Mouse (Mus musculus) erythroblast, embryonic 14.5 days (primary cell): ENCODE data around the gene H13. TPM values are rescaled to one million over a fixed set of nuclear protein-coding genes. Genes with fewer than 3 reads are reported as not detected.

Source experiments
- H3K27me3 ChIP-seq: 2 replicates; pipeline ENCODE4 v1.6.1; 2012; ENCODE audit warnings: inconsistent platforms; ENCODE audit not compliant: control insufficient read depth
- H3K36me3 ChIP-seq: 2 replicates; pipeline ENCODE4 v1.6.1; 2012; ENCODE audit warnings: mild to moderate bottlenecking, inconsistent platforms; ENCODE audit not compliant: control insufficient read depth
- H3K4me1 ChIP-seq: 2 replicates; pipeline ENCODE4 v1.6.1; 2012; ENCODE audit warnings: inconsistent platforms; ENCODE audit not compliant: control insufficient read depth
- H3K4me3 ChIP-seq: replicated peaks from 2 replicates; pipeline ENCODE3; 2012; ENCODE audit warnings: moderate library complexity, mild to moderate bottlenecking, inconsistent platforms
- H3K9me3 ChIP-seq: 2 replicates; pipeline ENCODE4 v1.6.1; 2012; ENCODE audit warnings: low read length, inconsistent platforms, mixed read lengths; ENCODE audit not compliant: control insufficient read depth
- GATA1 ChIP-seq: IDR thresholded peaks from 2 replicates; pipeline ENCODE4 v1.6.1; 2012; ENCODE audit warnings: low read length, inconsistent platforms, mixed read lengths
- TAL1 ChIP-seq: IDR thresholded peaks from 3 replicates; pipeline ENCODE4 v1.6.1; 2012; ENCODE audit warnings: low read length, inconsistent platforms, mixed read lengths
- polyA plus RNA-seq: library from polyadenylated mRNA; stranded (reverse); fragments of >175 nt; gene quantifications from 2 replicates; pipeline ENCODE4 v1.2.3, GENCODE M21; 2012

Gene H13
- polyA plus RNA-seq, 1 experiment = 2.4 TPM

- TF ChIP-seq GATA1 = no peak
- TF ChIP-seq TAL1 = no peak
- peaks cover 64% of the 10 kb centered on the region for H3K4me1 ChIP-seq
- no peaks in the 10 kb centered on the region for H3K36me3 ChIP-seq
- H3K9me3 ChIP-seq = no peaks in the 10 kb centered on the region
- no peak overlapping the region for H3K4me3 ChIP-seq
- peaks cover 27% of the 10 kb centered on the region for H3K27me3 ChIP-seq
Measured at GRCm38 (mm10) chr2:152741153-152742041, 72.1 kb downstream of the H13 start.

- H3K27me3 ChIP-seq = peaks cover 17% of the 10 kb centered on the region
- peaks cover 54% of the 10 kb centered on the region for H3K4me1 ChIP-seq
- TF ChIP-seq GATA1 = no peak
- TF ChIP-seq TAL1 = no peak
- H3K36me3 ChIP-seq = no peaks in the 10 kb centered on the region
- H3K4me3 ChIP-seq = no peak overlapping the region
- no peaks in the 10 kb centered on the region for H3K9me3 ChIP-seq
Measured at GRCm38 (mm10) chr2:152742435-152742834, 73.2 kb downstream of the H13 start.

- Histone ChIP-seq H3K9me3 (no peaks in the 10 kb centered on the region), H3K4me3 (no peak within 1 kb of the TSS), H3K4me1 (no peaks in the 10 kb centered on the region; the same call in none of the 2 replicates), H3K27me3 (peaks cover 56% of the 10 kb centered on the region), H3K36me3 (no peaks in the 10 kb centered on the region)
- TF ChIP-seq TAL1 = no peak
- no peak for TF ChIP-seq GATA1
Measured at GRCm38 (mm10) chr2:152753944-152754711, 84.9 kb downstream of the H13 start, which contains the start of gene Cox4i2. Gene Cox4i2 (plus strand): TSS chr2:152754173.

- no peaks in the 10 kb centered on the region for H3K9me3 ChIP-seq
- H3K27me3 ChIP-seq = peaks cover 54% of the 10 kb centered on the region
- TF ChIP-seq TAL1 = no peak
- no peak for TF ChIP-seq GATA1
- H3K36me3 ChIP-seq = no peaks in the 10 kb centered on the region
- no peak overlapping the region for H3K4me3 ChIP-seq
- peaks cover 3% of the 10 kb centered on the region for H3K4me1 ChIP-seq
Measured at GRCm38 (mm10) chr2:152756474-152757393, 87.5 kb downstream of the H13 start.

- Histone ChIP-seq H3K36me3 (no peaks in the 10 kb centered on the region), H3K27me3 (peaks cover 51% of the 10 kb centered on the region), H3K9me3 (no peaks in the 10 kb centered on the region), H3K4me1 (peaks cover 3% of the 10 kb centered on the region), H3K4me3 (no peak overlapping the region)
- no peak for TF ChIP-seq TAL1
- TF ChIP-seq GATA1 = no peak
Measured at GRCm38 (mm10) chr2:152757478-152757877, 88.2 kb downstream of the H13 start.

Other genes with a start within 250 kb of the H13 start
- gene Defb23, start 204.8 kb upstream of the H13 start, polyA plus RNA-seq = not detected in 2 replicates
- not detected in 2 replicates for gene Defb20, start 192.4 kb upstream of the H13 start, polyA plus RNA-seq
- not detected in 2 replicates for gene Defb22, start 179.3 kb upstream of the H13 start, polyA plus RNA-seq
- 0.21 TPM in 1 of 2 replicates, not detected in the other for gene Defb26, start 157.8 kb upstream of the H13 start, polyA plus RNA-seq
- not detected in 2 replicates for gene Defb28, start 151.2 kb upstream of the H13 start, polyA plus RNA-seq
- gene Defb29, start 129.4 kb upstream of the H13 start, polyA plus RNA-seq = not detected in 2 replicates
- not detected in 2 replicates for gene Gm17416, start 100.1 kb upstream of the H13 start, polyA plus RNA-seq
- gene Defb21, start 96.7 kb upstream of the H13 start, polyA plus RNA-seq = not detected in 2 replicates
- gene Defb19, start 89.1 kb upstream of the H13 start, polyA plus RNA-seq = not detected in 2 replicates
- gene Defb45, start 70.1 kb upstream of the H13 start, polyA plus RNA-seq = not detected in 2 replicates
- not detected in 2 replicates for gene Defb36, start 65.1 kb upstream of the H13 start, polyA plus RNA-seq
- not detected in 2 replicates for gene Defb25, start 46.4 kb upstream of the H13 start, polyA plus RNA-seq
- gene Rem1, start 42.5 kb upstream of the H13 start, polyA plus RNA-seq = not detected in 2 replicates
- 0.19 and 0.30 TPM in 2 replicates for gene Mcts2, start 17.6 kb downstream of the H13 start, polyA plus RNA-seq
- gene Id1, start 66.8 kb downstream of the H13 start, polyA plus RNA-seq = 0.75 and 1.2 TPM in 2 replicates
- not detected in 2 replicates for gene Cox4i2, start 84.7 kb downstream of the H13 start, polyA plus RNA-seq
- 212 and 213 TPM in 2 replicates for gene Bcl2l1, start 162.3 kb downstream of the H13 start, polyA plus RNA-seq
- 4.9 and 5.7 TPM in 2 replicates for gene Tpx2, start 178.5 kb downstream of the H13 start, polyA plus RNA-seq
- gene Mylk2, start 241.9 kb downstream of the H13 start, polyA plus RNA-seq = not detected in 2 replicates